Mouse (Mus musculus): ENCODE results near the gene Adamts5.

GRCm38 (mm10) chr16:85898816-85899215, 2.8 kb downstream of the Adamts5 start:
- TF ChIP-seq CTCF (IDR thresholded peaks at IDR 0.05; ENCODE audit: extremely low read depth, insufficient read length, insufficient replicate concordance, low read depth, low read length), result no peak
- TF ChIP-seq POLR2A (IDR thresholded peaks at IDR 0.05; ENCODE audit: low read depth, low read length), result no peak

All from small intestine, adult 2 months (tissue).